In genomic region chr6:47532547-47532946, GRCm38 (mm10) we compare ENCODE assay signal across 32 mouse cellular contexts.
DNase-seq lines count a peak whose midpoint lies in the region; ATAC-seq and TF ChIP-seq lines count a peak whose summit lies in the region.
"Had no signal": no experiment of that assay in that cellular context is flagged by ENCODE, and none has a peak within 500 bp of the region (broad histone marks: within the 10 kb centered on the region; RNA-seq: fewer than 3 reads in every experiment).

No protein-coding gene starts in this region.

- intact Hi-C loops in gastrocnemius, adult 2 months (cut with DNase I), result no loop called here

- WGBS in heart, embryonic 15.5 days, result 31% methylated on average over 1 of the region's 1 CpGs
- WGBS in heart, embryonic 12.5 days, result 40% methylated on average over 1 of the region's 1 CpGs

- no peak overlapping the region for H3K4me2 ChIP-seq in heart, embryonic 15.5 days
- no peak overlapping the region for H3K4me2 ChIP-seq in heart, embryonic 12.5 days
- H3K4me2 ChIP-seq: embryonic facial prominence, embryonic 15.5 days; limb, embryonic 13.5 days; liver, embryonic 11.5 days; midbrain, embryonic 11.5 days had no signal

- ATAC-seq in heart, embryonic 15.5 days (replicated peaks; ENCODE audit: insufficient number of reproducible peaks, insufficient read depth, low FRiP score, low read depth), result peak; percentile 39; the same call in 1 of the 2 replicates
- ATAC-seq in heart, embryonic 12.5 days (ENCODE audit: insufficient number of reproducible peaks, low FRiP score), result no peak
- peak; percentile 85 for ATAC-seq in inflammation-experienced regulatory T-cells, adult 6 months
- ATAC-seq: forebrain, embryonic 14.5 days; hindbrain, embryonic 16.5 days; intestine, embryonic 16.5 days; midbrain, embryonic 16.5 days; Patski had no signal

- no peaks in the 10 kb centered on the region for H3K27me3 ChIP-seq in heart, embryonic 15.5 days
- H3K27me3 ChIP-seq in heart, embryonic 12.5 days (replicated peaks), result no peaks in the 10 kb centered on the region
- H3K27me3 ChIP-seq: embryonic facial prominence, embryonic 15.5 days; limb, embryonic 13.5 days; Patski had no signal

- H3K4me1 ChIP-seq in heart, embryonic 15.5 days (replicated peaks), result no peaks in the 10 kb centered on the region
- H3K4me1 ChIP-seq in heart, embryonic 12.5 days (replicated peaks), result peaks cover 4% of the 10 kb centered on the region; the same call in 1 of the 2 replicates
- H3K4me1 ChIP-seq: embryonic facial prominence, embryonic 15.5 days; limb, embryonic 13.5 days had no signal

- H3K9me3 ChIP-seq in heart, embryonic 15.5 days (replicated peaks), result no peaks in the 10 kb centered on the region
- no peaks in the 10 kb centered on the region for H3K9me3 ChIP-seq in heart, embryonic 12.5 days (replicated peaks)
- H3K9me3 ChIP-seq: embryonic facial prominence, embryonic 15.5 days; limb, embryonic 13.5 days had no signal

- H3K36me3 ChIP-seq in heart, embryonic 15.5 days, result peaks cover 55% of the 10 kb centered on the region
- H3K36me3 ChIP-seq in heart, embryonic 12.5 days, result peaks cover 63% of the 10 kb centered on the region

- H3K9ac ChIP-seq in heart, embryonic 15.5 days, result no peak overlapping the region
- H3K9ac ChIP-seq in heart, embryonic 12.5 days, result no peak overlapping the region
- H3K9ac ChIP-seq: embryonic facial prominence, embryonic 15.5 days; limb, embryonic 13.5 days had no signal

- H3K4me3 ChIP-seq in heart, embryonic 15.5 days, result no peak overlapping the region
- no peak overlapping the region for H3K4me3 ChIP-seq in heart, embryonic 12.5 days
- H3K4me3 ChIP-seq in gastrocnemius, adult 2 months, result no peak overlapping the region
- H3K4me3 ChIP-seq: embryonic facial prominence, embryonic 15.5 days; left cerebral cortex, adult 2 months; limb, embryonic 13.5 days had no signal

- H3K27ac ChIP-seq in heart, embryonic 15.5 days, result no peak overlapping the region; the same call in 1 of the 2 replicates
- H3K27ac ChIP-seq in heart, embryonic 12.5 days (ENCODE audit: poor library complexity, severe bottlenecking), result no peak overlapping the region
- H3K27ac ChIP-seq in gastrocnemius, adult 2 months, result no peak overlapping the region
- H3K27ac ChIP-seq: embryonic facial prominence, embryonic 15.5 days; left cerebral cortex, adult 2 months; limb, embryonic 13.5 days; stomach, postnatal 0 days had no signal

- TF ChIP-seq CTCF in gastrocnemius, adult 2 months (IDR thresholded peaks at IDR 0.05), result no peak

- DNase-seq in 416B (ENCODE audit: low read depth) (peak; percentile 41), R1 (ENCODE audit: low read depth, low spot score) (peak; percentile 10)
- DNase-seq in gastrocnemius, adult 2 months, result no peak
- no peak for DNase-seq in layer of hippocampus, postnatal 25 days (ENCODE audit: extremely low spot score in 1 of 2, low spot score in 1 of 2)
- DNase-seq: adrenal gland, postnatal 25 days; B cell, adult 2 months; cerebellum, adult 18-20 months; cerebellum, postnatal 10 days; gastrocnemius, postnatal 10 days; heart, postnatal 14 days; kidney, adult 9 months; kidney, postnatal 14 days; layer of hippocampus, adult 9-11 months; lung, postnatal 36 days; right cerebral cortex, adult 18-20 months; right cerebral cortex, postnatal 4 days; thymus, adult 18-20 months; thymus, postnatal 25 days had no signal

Comparison
In these comparisons a context has a peak if more than half of its experiments do, and no peak if none do; other contexts are left out.
1. DNase-seq: peak in 416B (single experiment) and R1 (single experiment); none in gastrocnemius, adult 2 months (single experiment) and layer of hippocampus, postnatal 25 days (0 of 2).